Mouse (Mus musculus): ENCODE results near the gene Col4a1.
A peak's percentile ranks its signal among the peaks of the same experiment; 100 is the strongest.

The Col4a1 gene

GRCm38 (mm10) chr8:11312349-11313175, at the start of gene Col4a1, which contains the start of gene Col4a2:
TSS of gene Col4a1 (minus strand) at chr8:11312826.
TSS of gene Col4a2 (plus strand) at chr8:11312805.
- peak; percentile 79 to 80 for DNase-seq (ENCODE audit: low spot score in 2 of 2)

DNA sequence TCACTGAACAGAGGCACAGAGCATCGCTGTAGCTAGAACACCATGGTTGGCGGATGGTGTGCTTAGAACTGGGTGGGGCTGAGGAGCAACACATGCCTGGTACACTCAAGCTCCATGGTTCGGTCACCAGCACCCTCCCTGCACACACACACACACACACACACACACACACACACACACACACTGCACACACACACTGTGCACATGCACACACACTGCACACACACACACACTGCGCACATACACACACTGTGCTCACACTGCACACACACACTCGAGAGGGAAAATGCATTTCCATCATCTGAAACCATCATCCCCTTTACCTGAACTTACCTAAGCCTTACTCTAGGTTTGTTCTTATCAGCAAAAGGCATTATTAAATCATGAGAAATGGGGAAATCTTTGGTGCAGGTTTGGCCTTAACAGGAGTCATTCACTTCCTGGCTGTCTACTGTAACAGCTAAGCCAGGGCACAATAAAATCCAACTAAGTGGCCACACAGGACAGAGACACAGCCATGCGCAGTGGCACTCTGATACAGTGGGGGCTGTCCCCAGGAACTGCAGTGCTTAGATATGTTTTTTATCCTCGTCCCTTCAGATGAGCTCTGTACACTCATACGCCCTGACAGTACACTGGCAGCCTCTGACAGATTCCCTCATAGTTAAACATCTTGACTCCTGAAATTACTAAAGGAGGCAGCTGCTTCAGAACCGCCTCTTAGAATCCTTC, 49.1 kb upstream of the Col4a1 start:
- DNase-seq (ENCODE audit: low spot score in 2 of 2), result no peak

DNA sequence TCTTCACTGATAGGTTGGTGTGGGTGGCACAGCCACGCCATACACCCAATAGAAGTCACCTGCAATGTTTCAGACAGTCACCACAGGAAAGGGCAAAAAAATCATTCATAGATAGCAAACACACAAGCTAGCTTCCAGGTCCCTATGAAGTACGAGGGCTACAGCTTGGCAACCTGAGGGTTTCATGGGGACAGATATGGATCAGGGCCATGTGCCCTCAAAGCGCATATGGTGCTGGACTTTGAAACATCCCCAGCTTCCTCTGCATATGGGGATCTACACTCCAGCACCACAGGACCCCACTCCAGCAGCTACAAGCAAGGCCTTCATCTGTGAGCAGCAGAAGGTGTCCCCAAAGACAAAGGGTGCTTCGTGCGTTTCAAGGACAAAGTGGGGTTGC, 47.2 kb upstream of the Col4a1 start:
- DNase-seq (ENCODE audit: low spot score in 2 of 2), result no peak

GRCm38 (mm10) chr8:11357921-11358436, 45.4 kb upstream of the Col4a1 start:
- no peak for DNase-seq (ENCODE audit: low spot score in 2 of 2)

- no peak for DNase-seq (ENCODE audit: low spot score in 2 of 2)
Measured at GRCm38 (mm10) chr8:11356776-11357175, 44.1 kb upstream of the Col4a1 start.

DNA sequence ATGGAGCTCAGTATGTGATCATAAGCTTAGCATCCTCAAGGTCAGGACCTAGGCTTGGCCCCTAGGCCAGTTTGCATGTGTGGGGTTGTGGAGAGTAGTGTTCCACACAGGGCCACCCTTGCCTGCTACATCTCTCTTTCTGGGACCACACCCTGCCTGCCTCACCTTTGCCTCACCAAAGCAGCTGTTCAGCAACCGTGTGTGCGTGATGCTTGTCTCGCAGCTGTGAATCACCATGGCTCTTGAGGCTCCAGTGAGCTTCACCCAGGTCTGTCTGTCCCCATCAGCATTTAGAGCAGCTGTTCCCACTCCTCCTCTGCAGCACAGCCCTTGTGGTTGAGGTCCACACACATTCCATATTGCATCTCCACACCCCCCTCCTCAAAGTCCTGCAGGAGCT, 43.3 kb upstream of the Col4a1 start:
- DNase-seq (ENCODE audit: low spot score in 2 of 2), result no peak

- no peak for DNase-seq (ENCODE audit: low spot score in 2 of 2)
Measured at GRCm38 (mm10) chr8:11354800-11355451, 42.3 kb upstream of the Col4a1 start.

DNA sequence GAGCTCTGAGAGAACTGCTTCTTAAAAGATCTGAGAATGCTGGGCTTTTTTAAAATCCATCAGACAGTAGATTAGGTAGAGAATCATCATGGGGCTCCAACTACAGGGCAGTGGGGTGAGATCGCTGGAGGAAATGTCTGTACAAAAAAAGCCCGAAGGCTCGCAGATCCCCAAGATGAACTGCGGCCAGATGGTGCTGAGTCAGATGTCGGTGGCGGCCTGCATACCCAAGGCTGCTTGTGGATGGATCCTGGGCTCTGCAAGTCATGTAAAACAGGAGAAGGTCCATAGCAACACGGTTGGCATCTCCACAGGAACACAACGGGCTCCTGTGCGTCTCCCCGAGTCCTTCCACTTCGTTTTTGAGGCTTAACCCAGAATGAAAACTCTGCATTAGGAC, 39.9 kb upstream of the Col4a1 start:
- DNase-seq (ENCODE audit: low spot score in 2 of 2), result peak; percentile 55 to 62

DNA sequence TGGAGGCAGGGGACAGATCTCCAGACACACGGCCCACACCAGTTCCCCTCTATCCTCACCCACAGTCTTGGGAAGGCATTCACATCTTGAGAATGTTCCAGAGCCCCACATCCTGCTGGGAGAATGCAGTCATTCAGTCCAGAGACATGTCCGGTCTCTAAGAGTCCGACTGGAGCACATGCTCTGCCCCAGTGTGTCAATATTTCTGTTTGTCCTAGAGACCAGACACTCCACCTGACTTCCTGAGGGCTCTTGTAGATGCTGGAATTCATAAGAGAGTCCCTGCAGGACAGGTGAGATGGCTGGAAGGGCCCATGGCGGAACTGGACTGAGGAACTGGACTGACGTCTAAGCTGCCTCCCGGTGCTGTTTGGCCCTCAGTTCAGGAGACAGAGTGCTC, 38.7 kb upstream of the Col4a1 start:
- DNase-seq (ENCODE audit: low spot score in 2 of 2), result no peak

GRCm38 (mm10) chr8:11348622-11349021, 36.0 kb upstream of the Col4a1 start:
- DNase-seq (ENCODE audit: low spot score in 2 of 2), result no peak

GRCm38 (mm10) chr8:11347699-11348098, 35.1 kb upstream of the Col4a1 start:
- no peak for DNase-seq (ENCODE audit: low spot score in 2 of 2)

GRCm38 (mm10) chr8:11346225-11346624, 33.6 kb upstream of the Col4a1 start:
- no peak for DNase-seq (ENCODE audit: low spot score in 2 of 2)

GRCm38 (mm10) chr8:11344459-11344858, 31.8 kb upstream of the Col4a1 start:
- no peak for DNase-seq (ENCODE audit: low spot score in 2 of 2)

DNA sequence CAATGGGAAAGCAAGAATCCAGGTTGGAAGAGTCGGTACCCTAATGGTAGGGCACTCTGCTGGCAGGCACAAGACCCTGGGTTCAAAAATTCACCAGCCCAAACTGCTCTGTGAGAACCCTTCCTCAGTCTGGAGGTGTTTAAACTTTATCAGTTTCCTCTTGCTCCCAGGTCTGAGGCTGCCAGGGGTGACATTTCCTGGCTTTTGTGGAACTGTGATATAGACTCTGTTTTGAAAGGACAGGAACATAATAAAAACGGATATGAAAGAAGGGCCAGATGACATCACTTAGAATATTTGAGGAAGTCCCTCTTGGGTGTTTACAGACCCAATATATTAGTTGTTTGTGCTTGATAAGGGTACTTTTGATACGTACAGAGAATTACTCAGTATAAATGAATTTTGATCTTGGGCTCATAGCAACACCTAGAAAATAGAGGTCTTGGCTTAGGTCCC, 28.5 kb upstream of the Col4a1 start:
- no peak for DNase-seq (ENCODE audit: low spot score in 2 of 2)

GRCm38 (mm10) chr8:11340310-11341110, 27.9 kb upstream of the Col4a1 start:
- DNase-seq (ENCODE audit: low spot score in 2 of 2), result no peak

GRCm38 (mm10) chr8:11338507-11338906, 25.9 kb upstream of the Col4a1 start:
- no peak for DNase-seq (ENCODE audit: low spot score in 2 of 2)

- DNase-seq (ENCODE audit: low spot score in 2 of 2), result no peak
Measured at GRCm38 (mm10) chr8:11337642-11338041, 25.0 kb upstream of the Col4a1 start.

GRCm38 (mm10) chr8:11336346-11336745, 23.7 kb upstream of the Col4a1 start:
- no peak for DNase-seq (ENCODE audit: low spot score in 2 of 2)

DNA sequence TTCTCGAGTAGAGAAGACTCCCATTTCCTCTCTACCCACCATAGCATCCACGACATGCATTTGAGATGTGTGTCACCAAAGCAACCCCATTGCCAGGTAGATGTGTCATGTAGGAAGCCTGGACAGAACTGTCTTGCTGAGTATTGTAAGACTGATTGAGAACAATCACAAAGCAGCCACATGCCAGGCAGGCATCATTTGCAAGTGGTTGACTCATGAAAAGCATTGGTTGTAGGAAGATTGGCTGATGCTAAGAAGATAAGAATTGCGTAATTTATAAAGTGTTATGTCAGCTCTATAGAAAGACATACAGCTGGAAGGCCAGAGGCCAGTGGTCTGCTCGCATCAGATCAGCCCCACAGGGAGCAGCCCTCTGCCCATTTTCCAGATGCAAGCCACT, 22.6 kb upstream of the Col4a1 start:
- DNase-seq (ENCODE audit: low spot score in 2 of 2), result no peak

DNA sequence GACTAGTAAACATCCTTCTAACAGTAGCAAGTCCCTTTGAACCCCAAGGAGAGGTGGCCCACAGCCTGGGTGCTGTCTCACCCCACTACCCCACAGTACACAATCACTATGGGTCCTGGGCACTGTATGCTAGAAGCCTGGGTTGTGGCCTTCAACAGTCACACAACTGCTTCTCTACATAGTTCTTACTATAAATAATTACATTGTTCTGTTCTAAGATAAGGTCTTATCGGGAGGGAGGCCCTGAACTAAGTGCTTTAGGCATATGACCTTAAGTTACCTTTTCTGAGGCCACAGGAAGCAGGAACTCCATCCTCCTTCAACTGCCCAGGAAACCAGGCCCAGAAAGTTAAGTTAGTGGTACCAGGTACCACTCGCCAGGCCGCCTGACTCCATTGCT, 21.9 kb upstream of the Col4a1 start:
- no peak for DNase-seq (ENCODE audit: low spot score in 2 of 2)

DNA sequence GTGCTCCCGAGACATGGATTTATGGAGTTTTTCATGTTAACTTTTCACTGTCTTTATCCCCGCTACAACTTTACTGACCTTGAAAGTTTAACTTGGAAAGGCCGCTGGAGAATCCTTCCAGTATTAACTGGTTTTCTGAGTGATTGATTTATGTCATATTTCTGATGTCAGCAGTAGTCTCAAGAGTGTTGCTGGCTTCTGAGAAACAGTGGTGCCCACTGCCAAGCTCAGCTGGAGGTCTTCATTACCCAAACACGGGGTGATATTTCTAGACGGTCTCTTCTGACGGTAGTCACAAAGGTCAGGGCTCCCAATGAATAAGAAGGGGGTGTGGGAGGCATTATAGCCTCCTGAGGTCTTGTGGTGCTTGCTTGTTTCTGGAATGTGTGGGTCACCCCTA, 21.1 kb upstream of the Col4a1 start:
- no peak for DNase-seq (ENCODE audit: low spot score in 2 of 2)
